Mouse (Mus musculus) megakaryocyte-erythroid progenitor cell, adult 5-6 weeks (primary cell): ENCODE results near the gene Gpr68. TPM values are rescaled to one million over a fixed set of nuclear protein-coding genes. Genes with fewer than 3 reads are reported as not detected.

Source experiments
- ATAC-seq: replicated peaks from 2 replicates; pipeline ENCODE4 v1.8.0; 2016; ENCODE audit warnings: mild to moderate bottlenecking, inconsistent platforms; ENCODE audit not compliant: severe bottlenecking, poor library complexity, low FRiP score, low TSS enrichment
- total RNA-seq, 2 experiments: library from RNA; stranded (forward) in 1 of 2; stranded (reverse) in 1 of 2; fragments of 200-1000, 215-1000 nt in 1 of 2; fragments of >200 nt in 1 of 2; fragmentation: Nextera tagmentation in 1 of 2; gene quantifications; 2 replicates each; pipeline ENCODE4 v1.2.3; 2014 to 2017

Gene Gpr68
- total RNA-seq, 2 experiments from 2014 or later = 0.42 to 0.83 TPM

DNA sequence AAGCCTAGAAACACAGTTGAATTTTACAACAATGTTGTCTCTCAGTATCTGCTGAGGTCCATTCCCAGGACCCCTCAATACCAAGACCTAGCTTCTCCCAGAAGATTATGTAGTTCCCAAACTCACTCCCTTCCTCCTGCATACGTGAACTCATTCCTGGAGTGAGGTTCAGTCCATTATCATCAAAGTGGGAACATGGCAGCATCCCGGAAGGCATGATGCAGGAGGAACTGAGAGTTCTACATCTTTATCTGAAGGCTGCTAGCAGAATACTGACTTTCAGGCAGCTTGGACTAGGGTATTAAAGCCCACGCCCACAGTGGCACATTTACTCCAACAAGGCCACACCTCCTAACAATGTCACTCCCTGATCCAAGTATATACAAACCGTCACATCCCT lies 64.8 kb downstream of the Gpr68 start:
- no peak for ATAC-seq

GRCm38 (mm10) chr12:100841211-100841792 lies 66.7 kb downstream of the Gpr68 start:
- ATAC-seq = peak; percentile 64

- no peak for ATAC-seq
These were observed 68.1 kb downstream of the Gpr68 start for GRCm38 (mm10) chr12:100839926-100840325.

DNA sequence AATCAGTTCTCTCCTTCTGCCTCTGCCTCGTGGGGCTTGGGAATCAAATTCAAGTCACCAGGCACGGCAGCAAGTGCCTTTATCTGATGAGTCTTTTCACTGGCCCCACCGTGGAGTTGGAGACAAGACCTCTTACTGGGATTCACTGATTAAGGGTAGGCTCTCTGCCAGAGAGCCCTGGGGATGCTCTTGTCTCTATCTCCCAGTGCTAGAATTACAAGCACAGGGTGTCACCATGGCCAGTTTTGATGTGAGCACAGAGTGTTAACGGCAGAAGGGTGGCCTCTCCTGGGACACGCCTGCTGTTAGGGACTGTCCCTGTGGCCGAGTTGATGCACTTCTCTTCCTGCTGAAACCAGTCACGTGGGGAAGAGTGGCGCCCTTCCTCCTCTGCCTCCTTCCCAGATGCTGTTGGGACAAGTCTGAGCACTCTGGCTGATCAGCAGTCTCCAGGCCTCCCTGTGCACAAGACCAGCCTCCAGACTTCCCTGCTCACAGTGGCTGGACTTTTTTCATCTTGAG lies 68.9 kb downstream of the Gpr68 start:
- peak; percentile 88 for ATAC-seq

DNA sequence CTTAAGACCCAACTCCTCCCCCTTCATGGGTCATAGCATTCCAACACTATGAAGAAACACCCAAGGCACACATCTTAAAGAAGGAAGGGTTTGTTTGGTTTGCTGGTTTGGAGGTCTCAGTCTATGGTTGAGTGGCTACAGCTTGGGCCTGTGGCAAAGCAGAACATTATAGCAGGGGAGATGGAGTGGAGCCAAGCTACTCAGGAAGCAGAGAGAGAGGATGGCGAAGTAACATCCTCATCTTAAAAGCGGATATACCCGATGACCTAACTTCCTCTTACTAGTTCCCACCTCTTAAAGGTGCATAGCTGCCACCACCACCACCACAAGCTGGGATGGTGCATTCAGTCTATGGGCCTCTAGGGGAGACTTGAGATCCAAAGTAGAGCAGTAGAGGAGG lies 70.8 kb downstream of the Gpr68 start:
- no peak for ATAC-seq

- no peak for ATAC-seq
These were observed 76.2 kb downstream of the Gpr68 start for GRCm38 (mm10) chr12:100831629-100832325.

- ATAC-seq = no peak
These were observed 77.0 kb downstream of the Gpr68 start for GRCm38 (mm10) chr12:100831021-100831420.

Other genes starting within 250 kb of the Gpr68 start
- 11.5 and 17.8 TPM in 2 replicates for gene Rps6ka5, start 181.2 kb downstream of the Gpr68 start, total RNA-seq (2014; fragmentation: Nextera tagmentation)
- gene Rps6ka5, start 181.2 kb downstream of the Gpr68 start, total RNA-seq (2017) = 20.8 and 33.6 TPM in 2 replicates
- gene Dglucy, start 129.1 kb downstream of the Gpr68 start, total RNA-seq (2014; fragmentation: Nextera tagmentation) = 1.2 and 4.7 TPM in 2 replicates
- gene Dglucy, start 129.1 kb downstream of the Gpr68 start, total RNA-seq (2017) = 2.9 and 7.4 TPM in 2 replicates
- gene Ccdc88c, start 120.9 kb upstream of the Gpr68 start, total RNA-seq (2014; fragmentation: Nextera tagmentation) = 57.8 and 68.4 TPM in 2 replicates
- 66.9 and 100 TPM in 2 replicates for gene Ccdc88c, start 120.9 kb upstream of the Gpr68 start, total RNA-seq (2017)
- gene Ppp4r3a, start 175.5 kb upstream of the Gpr68 start, total RNA-seq (2014; fragmentation: Nextera tagmentation) = 108 TPM in 2 replicates
- 135 and 176 TPM in 2 replicates for gene Ppp4r3a, start 175.5 kb upstream of the Gpr68 start, total RNA-seq (2017)